Mouse (Mus musculus) gastrocnemius, postnatal 4 days (tissue): Measurements from ENCODE around the gene Vmp1. TPM values are rescaled to one million over a fixed set of nuclear protein-coding genes. Genes with fewer than 3 reads are reported as not detected.
A peak's percentile ranks its signal among the peaks of the same experiment; 100 is the strongest.

ENCODE experiments used
- DNase-seq, 2 experiments: peaks; one replicate each; pipeline ENCODE4 v3.0.0; 2021 to 2022; ENCODE audit warnings: low spot score in 2 of 2, mixed read lengths in 2 of 2
- total RNA-seq, 2 experiments: library from RNA; stranded (reverse); gene quantifications; 2 replicates each; pipeline ENCODE4 v1.2.3; 2021

Gene Vmp1
- total RNA-seq, 2 experiments from 2014 or later, result 55.1 to 65.5 TPM

- DNase-seq, result no peak
These were observed 8.1 kb downstream of the Vmp1 start for GRCm38 (mm10) chr11:86675520-86675919.

GRCm38 (mm10) chr11:86672772-86673171 lies 10.9 kb downstream of the Vmp1 start:
- no peak for DNase-seq

DNA sequence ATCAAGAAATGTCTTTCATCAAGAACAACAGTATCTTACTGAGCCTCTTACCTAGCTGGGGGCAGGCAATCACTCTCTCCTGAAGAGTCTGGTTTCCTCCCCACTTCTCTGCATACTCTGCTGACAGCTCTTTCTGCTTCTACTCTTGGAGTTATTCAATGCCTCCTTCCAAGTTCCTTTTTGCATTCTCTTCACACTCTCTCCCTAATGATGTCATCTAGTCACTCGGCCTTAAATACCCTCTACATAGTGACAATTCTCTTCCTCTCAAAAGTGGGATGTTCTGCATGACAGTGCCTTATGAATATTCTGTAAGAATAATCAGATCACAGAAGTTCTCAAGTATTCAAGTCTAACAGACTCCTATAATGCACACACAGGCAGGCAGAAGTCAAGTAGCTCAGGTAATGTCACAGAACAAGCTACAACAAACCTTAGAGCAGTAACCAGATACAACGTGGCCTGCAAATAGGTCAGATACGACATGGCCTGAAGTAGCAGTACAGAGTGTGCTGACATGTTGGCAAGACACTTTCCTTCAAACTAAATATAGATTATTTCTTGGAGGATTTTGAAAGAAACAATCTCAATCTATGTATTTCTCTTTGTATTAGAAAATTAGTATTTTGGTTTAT lies 12.5 kb downstream of the Vmp1 start:
- no peak for DNase-seq

DNA sequence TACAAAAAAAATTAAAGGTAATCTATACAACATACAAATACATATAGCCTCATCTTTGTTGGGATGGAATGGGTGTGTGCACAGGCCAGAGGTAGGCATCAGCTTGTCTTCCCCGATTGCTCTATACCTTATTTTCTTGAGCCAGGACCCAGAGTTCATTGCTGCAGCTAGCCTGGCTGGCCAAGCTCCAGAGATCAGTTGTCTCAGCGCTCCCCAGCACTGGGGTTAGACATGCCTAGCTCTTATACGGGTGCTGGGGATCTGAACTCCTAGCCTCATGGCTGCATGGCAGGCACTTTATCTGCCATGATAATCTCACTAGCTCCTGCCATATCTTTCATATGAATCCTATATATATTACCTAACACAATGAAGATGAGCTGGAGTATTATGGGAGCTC lies 15.5 kb downstream of the Vmp1 start:
- DNase-seq, result no peak

DNA sequence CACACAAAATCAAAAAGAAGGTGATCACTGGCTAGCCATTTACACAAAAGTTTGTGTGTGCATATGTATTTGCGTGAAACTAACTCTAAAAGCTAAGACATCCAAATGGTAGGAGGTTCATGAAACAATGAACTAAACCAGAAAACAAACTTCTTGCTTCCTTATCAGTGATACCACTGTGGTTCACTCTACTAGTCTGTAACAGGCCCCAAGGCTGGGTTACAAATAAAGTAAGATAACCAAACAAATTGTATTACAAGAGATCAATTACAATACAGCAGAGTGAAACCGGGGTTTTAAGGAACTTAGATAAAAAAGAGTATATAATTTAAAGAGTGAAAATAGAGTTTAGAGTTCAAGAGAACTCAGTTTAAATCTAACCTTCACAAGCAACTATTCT lies 16.1 kb downstream of the Vmp1 start:
- DNase-seq, result no peak

DNA sequence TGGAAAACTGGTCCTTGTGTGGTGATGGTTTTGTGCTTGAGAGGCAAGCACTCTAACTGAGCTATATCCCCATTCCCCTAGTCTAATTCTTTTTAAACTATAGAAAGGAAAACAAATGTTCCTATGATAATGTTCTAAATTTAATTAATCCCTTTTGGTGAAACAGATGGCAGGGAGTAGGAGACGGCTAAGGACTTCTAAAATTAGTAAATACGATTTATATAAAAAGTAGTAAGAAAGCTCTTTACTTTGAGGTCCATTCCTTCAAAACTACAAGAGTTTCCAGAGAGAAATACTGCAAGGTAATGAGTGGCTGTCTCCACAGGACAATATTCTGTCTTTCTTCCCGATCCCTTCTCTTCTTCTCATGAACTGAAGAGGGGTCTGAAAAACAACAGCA lies 19.2 kb downstream of the Vmp1 start:
- no peak for DNase-seq

DNA sequence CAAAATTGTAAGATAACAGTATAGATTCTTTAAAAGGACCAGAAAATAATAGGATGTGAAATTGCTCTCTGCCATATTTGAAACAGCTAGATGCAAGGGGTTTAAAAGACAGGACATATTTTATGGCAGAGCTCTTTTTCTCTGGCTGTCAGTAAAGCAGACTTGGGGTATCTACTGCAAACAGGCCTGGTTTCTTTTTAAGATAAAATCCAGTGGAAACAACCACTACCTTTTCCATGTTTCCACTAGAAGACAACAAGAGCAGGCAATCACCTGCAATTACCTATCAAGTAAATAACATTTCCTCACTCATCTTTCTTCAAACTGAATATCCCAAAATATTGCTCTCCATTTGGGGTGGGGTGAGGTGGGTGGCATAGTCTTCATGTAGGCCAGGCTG lies 19.7 kb downstream of the Vmp1 start:
- DNase-seq, result no peak

DNA sequence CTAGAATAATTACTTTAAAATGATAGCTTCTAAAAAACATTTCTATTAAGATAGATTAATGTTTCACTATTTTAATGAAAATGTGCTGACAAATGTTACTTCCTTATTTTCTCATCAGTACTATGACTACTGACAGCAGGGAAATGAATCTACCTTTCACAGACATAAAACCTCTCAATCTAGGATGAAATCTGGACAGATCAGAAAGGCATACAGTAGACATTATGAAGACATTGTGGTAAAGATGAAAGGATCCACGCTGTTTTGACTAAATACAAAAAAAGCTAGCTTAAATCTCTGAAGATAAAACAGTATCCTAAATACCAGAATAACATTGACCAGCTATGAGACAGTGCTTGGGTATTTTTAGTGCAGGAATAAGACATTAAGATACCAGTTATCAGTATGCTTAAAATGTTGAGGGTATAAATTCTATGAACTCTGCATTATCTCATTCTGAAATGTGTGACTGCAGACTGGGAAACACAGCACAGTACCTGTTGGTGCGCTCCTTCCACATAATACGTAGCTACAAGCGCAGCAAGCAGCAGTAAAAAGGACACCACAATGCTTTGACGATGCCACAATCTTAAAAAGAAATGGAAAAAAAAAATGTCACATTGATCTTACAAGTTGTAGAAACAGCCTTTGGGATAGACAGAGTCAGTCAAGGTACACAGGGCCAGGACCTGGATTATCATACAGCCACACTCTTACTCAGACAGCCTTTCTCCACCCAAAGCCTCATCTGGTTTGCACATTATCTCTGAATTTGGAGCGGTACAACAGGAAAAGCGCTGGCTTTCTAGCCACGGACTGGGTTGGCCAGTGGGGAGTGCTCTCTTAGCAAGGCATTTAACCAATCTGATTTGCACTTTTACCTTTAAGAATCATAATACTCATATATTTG lies 20.4 kb downstream of the Vmp1 start:
- DNase-seq, result no peak

- DNase-seq, result no peak
These were observed 25.8 kb downstream of the Vmp1 start for GRCm38 (mm10) chr11:86657863-86658262.

DNA sequence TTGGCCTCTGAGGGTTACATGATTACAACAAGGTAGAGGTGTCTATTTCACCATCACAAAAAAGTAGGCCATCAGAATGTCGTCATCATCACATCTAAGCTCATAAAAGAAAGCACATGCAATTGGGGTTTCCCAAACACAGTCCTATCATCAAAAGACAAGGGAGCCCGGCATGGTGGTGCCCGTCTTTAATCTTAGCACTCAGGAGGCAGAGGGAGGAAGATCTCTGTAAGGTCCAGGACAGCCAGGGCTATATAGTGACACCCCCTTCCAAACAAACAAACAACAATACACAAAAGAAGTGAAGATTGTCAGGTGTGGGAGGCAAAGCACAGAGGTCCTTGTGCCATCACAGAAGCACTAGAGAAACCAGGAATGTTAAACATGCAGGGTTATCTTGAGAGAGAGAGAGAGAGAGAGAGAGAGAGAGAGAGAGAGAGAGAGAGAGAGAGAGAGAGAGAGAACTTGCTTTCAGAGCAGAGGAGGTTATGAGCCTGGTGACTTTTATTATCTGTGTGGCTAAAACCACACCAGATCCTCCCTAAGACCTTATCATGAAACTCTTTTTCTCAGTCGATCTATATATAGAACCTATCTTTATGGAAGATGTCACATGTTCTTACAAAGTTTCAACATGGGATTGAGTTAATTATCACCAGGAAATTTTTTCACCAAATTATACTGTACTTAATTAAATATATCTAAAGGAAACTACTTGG lies 26.6 kb downstream of the Vmp1 start:
- DNase-seq, result no peak

DNA sequence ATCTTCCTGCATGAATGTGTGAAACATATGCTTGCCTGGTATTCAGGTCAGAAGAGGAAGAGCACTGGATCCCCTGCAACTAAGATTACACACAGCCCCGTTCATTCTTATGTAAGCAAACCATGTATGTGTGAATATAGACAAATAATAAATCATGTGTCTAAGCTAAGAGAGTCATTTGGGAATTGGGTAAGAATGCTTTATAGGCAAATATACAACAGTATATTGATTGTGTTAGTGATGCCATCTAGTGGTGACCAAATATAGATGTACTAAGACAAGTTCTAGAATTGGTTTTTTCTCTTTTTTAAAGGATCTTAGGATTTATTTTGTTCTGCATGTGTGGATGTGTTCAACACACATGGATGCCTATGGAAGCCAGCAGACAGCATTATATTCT lies 28.0 kb downstream of the Vmp1 start:
- no peak for DNase-seq

- no peak for DNase-seq
These were observed 29.5 kb downstream of the Vmp1 start for GRCm38 (mm10) chr11:86654096-86654495.

DNA sequence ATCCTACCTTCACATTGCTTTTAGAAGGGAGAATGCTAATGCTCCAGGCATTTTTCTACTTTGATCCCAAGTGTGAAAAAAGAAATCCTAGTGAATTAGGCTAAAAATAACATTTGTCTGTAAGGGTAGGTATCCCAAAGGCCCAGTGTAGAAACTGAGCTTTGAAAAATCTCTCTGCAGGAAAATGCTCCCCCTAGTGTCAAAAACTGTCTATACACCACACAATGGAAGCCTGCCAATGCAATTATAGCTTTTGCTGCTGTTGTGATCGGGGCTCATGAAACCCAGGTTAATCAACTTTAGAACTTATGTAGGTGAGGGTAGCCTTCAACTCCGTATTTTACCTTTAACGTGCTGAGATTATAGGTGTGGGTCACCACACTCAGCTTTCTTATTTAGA lies 30.2 kb downstream of the Vmp1 start:
- DNase-seq, result peak in 1 of 2 experiments; percentile 38

DNA sequence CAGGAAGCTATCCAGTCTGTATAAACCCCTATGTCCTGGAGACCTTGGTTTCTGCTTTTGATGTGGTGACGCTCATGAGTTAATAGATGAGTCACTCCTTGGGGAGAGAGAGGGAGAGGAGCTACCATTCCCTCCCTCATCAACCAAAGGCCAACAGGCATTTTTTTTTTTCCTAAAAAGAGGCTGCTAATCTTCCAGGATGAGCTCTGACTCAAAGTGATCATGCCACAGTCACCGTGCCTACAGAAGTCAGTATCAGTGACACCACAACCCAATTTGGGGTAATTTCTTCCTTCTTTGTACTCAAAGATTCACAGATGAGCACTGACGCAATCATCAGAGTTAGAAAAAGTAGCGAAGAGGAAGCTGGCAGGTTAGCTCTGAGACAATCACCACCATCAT lies 31.1 kb downstream of the Vmp1 start:
- DNase-seq, result no peak

- DNase-seq, result no peak
These were observed 33.0 kb downstream of the Vmp1 start for GRCm38 (mm10) chr11:86650676-86651075.

DNA sequence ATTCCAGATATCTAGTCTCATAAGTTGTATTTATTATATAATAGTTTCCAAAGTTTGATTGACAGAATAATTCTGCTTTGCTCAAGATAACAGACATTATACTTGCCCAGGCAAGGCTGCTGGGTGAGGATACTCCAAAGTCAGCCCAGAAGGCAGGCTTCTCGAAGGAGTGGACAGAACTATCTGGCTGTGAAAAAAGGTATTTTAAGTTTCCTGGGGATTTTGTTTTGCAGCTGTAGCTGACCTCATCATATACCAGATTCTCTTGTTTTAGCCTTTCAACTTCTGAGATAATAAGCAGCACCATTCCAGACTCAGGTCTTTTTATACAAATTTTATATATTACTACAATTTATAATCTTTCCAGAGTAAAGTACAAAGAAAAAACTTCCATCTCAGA lies 34.1 kb downstream of the Vmp1 start:
- no peak for DNase-seq

DNA sequence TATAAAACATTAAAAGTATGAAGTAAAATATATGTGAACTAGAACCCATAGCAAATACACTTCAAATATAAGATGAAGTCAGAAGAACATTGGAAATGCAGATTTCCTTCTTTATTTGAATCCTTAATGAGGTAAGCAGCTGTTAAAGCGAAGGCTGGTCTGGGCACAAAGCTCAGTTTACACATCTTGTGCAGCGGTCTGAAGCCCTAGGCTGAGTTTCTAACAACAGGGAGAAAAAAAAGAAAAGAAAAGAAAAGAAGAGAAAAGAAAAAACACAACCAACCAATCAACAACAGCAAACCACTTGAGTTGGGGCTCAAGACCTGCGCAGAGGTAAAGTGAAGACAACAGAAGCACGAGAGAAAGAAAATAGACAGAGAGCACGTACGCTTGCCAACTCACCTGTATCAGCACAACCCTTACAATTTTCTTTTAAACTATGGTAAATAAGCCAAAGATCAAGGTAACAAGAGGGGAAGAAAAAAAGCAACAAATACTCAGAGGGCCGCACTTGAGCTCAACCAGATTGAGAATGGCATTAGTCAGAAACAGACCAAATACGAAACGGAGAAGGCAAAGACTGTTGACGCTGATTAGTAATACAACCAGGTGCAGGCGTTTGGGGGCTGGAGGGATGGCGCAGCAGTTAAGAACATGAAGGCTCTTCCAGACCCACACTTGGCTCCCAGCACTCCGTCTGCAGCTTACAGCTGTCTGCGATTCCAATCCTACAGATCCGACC lies 35.8 kb downstream of the Vmp1 start:
- DNase-seq, result no peak

DNA sequence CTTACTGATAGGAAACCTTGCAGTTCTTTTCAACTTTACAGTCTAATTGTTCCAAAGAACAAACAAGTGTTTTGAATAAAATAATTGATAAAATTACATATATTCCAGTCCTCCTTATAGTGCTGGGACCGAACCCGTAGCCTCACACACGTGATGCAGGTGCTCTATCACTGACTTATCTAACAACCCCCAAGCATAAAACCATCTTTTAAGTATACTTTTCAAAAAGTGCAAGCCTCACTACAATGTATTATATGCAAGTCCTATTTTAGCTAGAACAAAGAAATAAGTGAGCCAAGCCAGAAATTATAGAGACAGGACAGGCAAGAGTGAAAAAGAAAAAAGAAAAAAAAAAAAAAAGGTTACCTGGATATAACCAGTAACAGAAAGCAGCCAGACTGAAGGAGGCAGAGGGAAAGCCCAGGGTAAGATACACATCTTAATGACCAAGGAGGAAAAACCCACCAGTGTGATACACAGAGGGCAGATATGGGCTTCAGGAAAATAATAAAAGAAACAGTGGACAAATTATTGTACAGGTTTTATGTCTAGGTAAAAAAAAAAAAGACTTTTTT lies 36.7 kb downstream of the Vmp1 start:
- no peak for DNase-seq

GRCm38 (mm10) chr11:86646136-86646834 lies 37.4 kb downstream of the Vmp1 start:
- DNase-seq, result no peak

- DNase-seq, result no peak
These were observed 39.1 kb downstream of the Vmp1 start for GRCm38 (mm10) chr11:86644553-86644952.
